Mouse (Mus musculus) stomach, embryonic 15.5 days (tissue): ENCODE results near the gene Rbsn. TPM values are rescaled to one million over a fixed set of nuclear protein-coding genes. Genes with fewer than 3 reads are reported as not detected.

Source experiments
- ATAC-seq: fragments of 200-750 bp; cut with Nextera tagmentation; 2 replicates; pipeline ENCODE4 v1.8.0; 2017; ENCODE audit warnings: low read depth, moderate number of reproducible peaks, moderate TSS enrichment; ENCODE audit not compliant: insufficient read depth, low FRiP score
- H3K27ac ChIP-seq: fragments of 300-500 bp; sonication (generic); 2 replicates; pipeline ENCODE4 v1.5.1; 2015; ENCODE audit warnings: mild to moderate bottlenecking, inconsistent platforms
- H3K27me3 ChIP-seq: fragments of 300-500 bp; sonication (generic); replicated peaks from 2 replicates; pipeline ENCODE4 v1.6.1; 2015; ENCODE audit warnings: inconsistent platforms
- H3K36me3 ChIP-seq: fragments of 300-500 bp; sonication (generic); 2 replicates; pipeline ENCODE4 v1.6.1; 2015; ENCODE audit warnings: inconsistent platforms
- H3K4me1 ChIP-seq: fragments of 300-500 bp; sonication (generic); 2 replicates; pipeline ENCODE4 v1.6.1; 2015; ENCODE audit warnings: inconsistent platforms
- H3K4me2 ChIP-seq: fragments of 300-500 bp; sonication (generic); 2 replicates; pipeline ENCODE4 v1.6.1; 2015; ENCODE audit warnings: mild to moderate bottlenecking, inconsistent platforms
- H3K4me3 ChIP-seq: fragments of 300-500 bp; sonication (generic); replicated peaks from 2 replicates; pipeline ENCODE4 v1.5.1; 2015; ENCODE audit warnings: inconsistent platforms
- H3K9ac ChIP-seq: fragments of 300-500 bp; sonication (generic); 2 replicates; pipeline ENCODE4 v1.6.1; 2015; ENCODE audit warnings: inconsistent platforms
- H3K9me3 ChIP-seq: fragments of 300-500 bp; sonication (generic); 2 replicates; pipeline ENCODE4 v1.6.1; 2016; ENCODE audit warnings: inconsistent platforms
- WGBS: fragments of 180-500 bp; shearing (Covaris S2); methylation state at CpG from one replicate; pipeline ENCODE4 v1.1.7; 2015; 5-methylcytosine and 5-hydroxymethylcytosine counted together
- polyA plus RNA-seq: library from polyadenylated mRNA; unstranded; fragments of >200 nt; fragmentation: Nextera tagmentation; extraction: Ambion mirVana; gene quantifications from 2 replicates; pipeline ENCODE4 v1.2.1, GENCODE M21; 2015

Gene Rbsn
- 24.1 and 24.6 TPM in 2 replicates for polyA plus RNA-seq

GRCm38 (mm10) chr6:92214773-92215449 lies at the start of gene Rbsn:
Gene Rbsn, minus strand, starts transcription at chr6:92214925.
- WGBS, result 9% methylated on average over 35 of the region's 35 CpGs
- Histone ChIP-seq H3K4me2 (peak within 1 kb of the TSS; percentile 90), H3K9ac (peak within 1 kb of the TSS; percentile 87), H3K4me1 (peaks cover 4% of the 10 kb centered on the region), H3K27me3 (no peaks in the 10 kb centered on the region), H3K27ac (peak within 1 kb of the TSS; percentile 83), H3K36me3 (peaks cover 4% of the 10 kb centered on the region), H3K4me3 (peak within 1 kb of the TSS; percentile 99), H3K9me3 (no peaks in the 10 kb centered on the region)
- ATAC-seq, result peak; percentile 93

- Histone ChIP-seq H3K4me2 (no peak overlapping the region), H3K9me3 (no peaks in the 10 kb centered on the region), H3K4me1 (no peaks in the 10 kb centered on the region), H3K27me3 (no peaks in the 10 kb centered on the region), H3K9ac (no peak overlapping the region), H3K4me3 (no peak overlapping the region), H3K36me3 (no peaks in the 10 kb centered on the region), H3K27ac (no peak overlapping the region)
- no peak for ATAC-seq
- 71% methylated on average over 4 of the region's 4 CpGs for WGBS
These were observed 46.6 kb upstream of the Rbsn start for GRCm38 (mm10) chr6:92261162-92261843.

GRCm38 (mm10) chr6:92255346-92255745 lies 40.6 kb upstream of the Rbsn start:
- Histone ChIP-seq H3K9ac (no peak overlapping the region), H3K36me3 (no peaks in the 10 kb centered on the region), H3K27me3 (no peaks in the 10 kb centered on the region), H3K27ac (no peak overlapping the region), H3K4me2 (no peak overlapping the region), H3K9me3 (no peaks in the 10 kb centered on the region), H3K4me1 (no peaks in the 10 kb centered on the region), H3K4me3 (no peak overlapping the region)
- no peak for ATAC-seq

GRCm38 (mm10) chr6:92253253-92253870 lies 38.6 kb upstream of the Rbsn start:
- 48% methylated on average over 3 of the region's 3 CpGs for WGBS

GRCm38 (mm10) chr6:92247215-92247919 lies 32.6 kb upstream of the Rbsn start:
- Histone ChIP-seq H3K9me3 (no peaks in the 10 kb centered on the region), H3K27ac (no peak overlapping the region), H3K4me2 (no peak overlapping the region), H3K27me3 (peaks cover 26% of the 10 kb centered on the region), H3K4me1 (no peaks in the 10 kb centered on the region), H3K9ac (no peak overlapping the region), H3K4me3 (no peak overlapping the region), H3K36me3 (no peaks in the 10 kb centered on the region)
- no peak for ATAC-seq
- 32% methylated on average over 7 of the region's 7 CpGs for WGBS

More at GRCm38 (mm10) chr6:92253253-92253870, 38.6 kb upstream of the Rbsn start:
- Histone ChIP-seq H3K27ac (no peak overlapping the region), H3K36me3 (no peaks in the 10 kb centered on the region), H3K4me2 (no peak overlapping the region), H3K4me1 (no peaks in the 10 kb centered on the region), H3K4me3 (no peak overlapping the region), H3K27me3 (no peaks in the 10 kb centered on the region), H3K9ac (no peak overlapping the region), H3K9me3 (no peaks in the 10 kb centered on the region)
- no peak for ATAC-seq

- H3K4me3 ChIP-seq, result no peak overlapping the region
- no peaks in the 10 kb centered on the region for H3K4me1 ChIP-seq
- no peak for ATAC-seq
- H3K36me3 ChIP-seq, result no peaks in the 10 kb centered on the region
- 22% methylated on average over 3 of the region's 3 CpGs for WGBS
- H3K9ac ChIP-seq, result no peak overlapping the region
- H3K9me3 ChIP-seq, result no peaks in the 10 kb centered on the region
- no peak overlapping the region for H3K4me2 ChIP-seq
- H3K27me3 ChIP-seq, result peaks cover 26% of the 10 kb centered on the region
- H3K27ac ChIP-seq, result no peak overlapping the region
These were observed 31.6 kb upstream of the Rbsn start for GRCm38 (mm10) chr6:92246335-92246734.

GRCm38 (mm10) chr6:92244591-92244990 lies 29.9 kb upstream of the Rbsn start, which contains the start of gene Trh:
Gene Trh, minus strand, starts transcription at chr6:92244650.
- no peak within 1 kb of the TSS for H3K9ac ChIP-seq
- no peak for ATAC-seq
- H3K4me3 ChIP-seq, result peak within 1 kb of the TSS; percentile 31
- H3K9me3 ChIP-seq, result no peaks in the 10 kb centered on the region
- peak within 1 kb of the TSS; percentile 61 for H3K4me2 ChIP-seq
- H3K27ac ChIP-seq, result no peak within 1 kb of the TSS
- H3K36me3 ChIP-seq, result no peaks in the 10 kb centered on the region
- peaks cover 26% of the 10 kb centered on the region for H3K27me3 ChIP-seq
- under 1% methylated on average over 31 of the region's 31 CpGs for WGBS
- H3K4me1 ChIP-seq, result no peaks in the 10 kb centered on the region

- Histone ChIP-seq H3K27me3 (peaks cover 26% of the 10 kb centered on the region), H3K27ac (no peak overlapping the region), H3K9me3 (no peaks in the 10 kb centered on the region), H3K4me2 (no peak overlapping the region), H3K9ac (no peak overlapping the region), H3K4me1 (no peaks in the 10 kb centered on the region), H3K4me3 (no peak overlapping the region), H3K36me3 (no peaks in the 10 kb centered on the region)
- peak; percentile 93 for ATAC-seq
- WGBS, result 49% methylated on average over 3 of the region's 3 CpGs
These were observed 26.6 kb upstream of the Rbsn start for GRCm38 (mm10) chr6:92241178-92241906.

- Histone ChIP-seq H3K4me1 (no peaks in the 10 kb centered on the region), H3K36me3 (no peaks in the 10 kb centered on the region), H3K4me2 (no peak overlapping the region), H3K27me3 (no peaks in the 10 kb centered on the region), H3K9me3 (no peaks in the 10 kb centered on the region), H3K9ac (no peak overlapping the region), H3K27ac (no peak overlapping the region), H3K4me3 (no peak overlapping the region)
- WGBS, result 67% methylated on average over 12 of the region's 12 CpGs
- ATAC-seq, result no peak
These were observed 20.3 kb upstream of the Rbsn start for GRCm38 (mm10) chr6:92235036-92235435.

- ATAC-seq, result no peak
- H3K36me3 ChIP-seq, result no peaks in the 10 kb centered on the region
- H3K27ac ChIP-seq, result no peak overlapping the region
- no peaks in the 10 kb centered on the region for H3K9me3 ChIP-seq
- H3K4me2 ChIP-seq, result no peak overlapping the region
- no peaks in the 10 kb centered on the region for H3K27me3 ChIP-seq
- H3K9ac ChIP-seq, result no peak overlapping the region
- H3K4me3 ChIP-seq, result no peak overlapping the region
- H3K4me1 ChIP-seq, result no peaks in the 10 kb centered on the region
- 61% methylated on average over 4 of the region's 4 CpGs for WGBS
These were observed 17.0 kb upstream of the Rbsn start for GRCm38 (mm10) chr6:92231762-92232161.

- Histone ChIP-seq H3K9me3 (no peaks in the 10 kb centered on the region), H3K36me3 (no peaks in the 10 kb centered on the region), H3K4me1 (no peaks in the 10 kb centered on the region), H3K4me2 (no peak overlapping the region), H3K27ac (no peak overlapping the region), H3K27me3 (no peaks in the 10 kb centered on the region), H3K4me3 (no peak overlapping the region), H3K9ac (no peak overlapping the region)
- no peak for ATAC-seq
- WGBS, result 46% methylated on average over 1 of the region's 1 CpGs
These were observed 16.6 kb upstream of the Rbsn start for GRCm38 (mm10) chr6:92231356-92231755.
